Mouse (Mus musculus) neural tube, embryonic 15.5 days (tissue): ENCODE data around the gene Gm29735. TPM values are rescaled to one million over a fixed set of nuclear protein-coding genes. Genes with fewer than 3 reads are reported as not detected.
"Not testable (repeated sequence)": the region's sequence is repeated elsewhere in the genome, so short reads cannot be mapped to it uniquely, and the experiment has no call there.

ENCODE experiments used
- ATAC-seq: fragments of 200-750 bp; cut with Nextera tagmentation; 2 replicates; pipeline ENCODE4 v1.8.0; 2017; ENCODE audit warnings: mild to moderate bottlenecking, moderate TSS enrichment, moderate library complexity; ENCODE audit not compliant: low FRiP score
- H3K27ac ChIP-seq: fragments of 300-500 bp; sonication (generic); replicated peaks from 2 replicates; pipeline ENCODE4 v1.5.1; 2015; ENCODE audit warnings: mild to moderate bottlenecking, inconsistent platforms
- H3K27me3 ChIP-seq: fragments of 300-500 bp; sonication (generic); replicated peaks from 2 replicates; pipeline ENCODE4 v1.6.1; 2015; ENCODE audit warnings: inconsistent platforms
- H3K36me3 ChIP-seq: fragments of 300-500 bp; sonication (generic); 2 replicates; pipeline ENCODE4 v1.6.1; 2015; ENCODE audit warnings: inconsistent platforms
- H3K4me1 ChIP-seq: fragments of 300-500 bp; sonication (generic); 2 replicates; pipeline ENCODE4 v1.6.1; 2015; ENCODE audit warnings: inconsistent platforms
- H3K4me2 ChIP-seq: fragments of 300-500 bp; sonication (generic); 2 replicates; pipeline ENCODE4 v1.6.1; 2015; ENCODE audit warnings: inconsistent platforms, mild to moderate bottlenecking, moderate library complexity
- H3K4me3 ChIP-seq: fragments of 300-500 bp; sonication (generic); replicated peaks from 2 replicates; pipeline ENCODE4 v1.5.1; 2015; ENCODE audit warnings: mild to moderate bottlenecking, inconsistent platforms
- H3K9ac ChIP-seq: fragments of 300-500 bp; sonication (generic); replicated peaks from 2 replicates; pipeline ENCODE4 v1.6.1; 2015; ENCODE audit warnings: mild to moderate bottlenecking, inconsistent platforms
- H3K9me3 ChIP-seq: fragments of 300-500 bp; sonication (generic); replicated peaks from 2 replicates; pipeline ENCODE4 v1.6.1; 2016; ENCODE audit warnings: inconsistent platforms
- WGBS: fragments of 180-500 bp; shearing (Covaris S2); methylation state at CpG from one replicate; pipeline ENCODE4 v1.1.7; 2015; ENCODE audit warnings: mixed read lengths; 5-methylcytosine and 5-hydroxymethylcytosine counted together
- polyA plus RNA-seq: library from polyadenylated mRNA; unstranded; fragments of >200 nt; fragmentation: Nextera tagmentation; extraction: Ambion mirVana; gene quantifications from 2 replicates; pipeline ENCODE4 v1.2.1, GENCODE M21; 2015

Gm29735 gene
- polyA plus RNA-seq, 1 experiment from 2014 or later: not detected

- Histone ChIP-seq H3K27me3 (no peaks in the 10 kb centered on the region), H3K27ac (no peak overlapping the region), H3K4me3 (no peak overlapping the region), H3K4me1 (no peaks in the 10 kb centered on the region), H3K9ac (no peak overlapping the region), H3K4me2 (no peak overlapping the region), H3K36me3 (no peaks in the 10 kb centered on the region), H3K9me3 (no peaks in the 10 kb centered on the region)
- 88% methylated on average over 4 of the region's 4 CpGs for WGBS
- no peak for ATAC-seq
Measured at GRCm38 (mm10) chr7:142152191-142152590, 4.7 kb downstream of the Gm29735 start.

GRCm38 (mm10) chr7:142148633-142149032 lies 8.3 kb downstream of the Gm29735 start:
- 0 out of 2 replicates have a peak, but pooled peaks cover 3% of the 10 kb centered on the region for H3K27me3 ChIP-seq
- no peaks in the 10 kb centered on the region for H3K36me3 ChIP-seq
- H3K27ac ChIP-seq: no peak overlapping the region
- no peaks in the 10 kb centered on the region for H3K4me1 ChIP-seq
- no peaks in the 10 kb centered on the region for H3K9me3 ChIP-seq
- no peak overlapping the region for H3K9ac ChIP-seq
- ATAC-seq: no peak
- no peak overlapping the region for H3K4me2 ChIP-seq
- no peak overlapping the region for H3K4me3 ChIP-seq

GRCm38 (mm10) chr7:142146033-142146432 lies 10.9 kb downstream of the Gm29735 start:
- no peaks in the 10 kb centered on the region for H3K36me3 ChIP-seq
- no peak overlapping the region for H3K27ac ChIP-seq
- H3K9me3 ChIP-seq: no peaks in the 10 kb centered on the region
- H3K9ac ChIP-seq: no peak overlapping the region
- H3K4me3 ChIP-seq: no peak overlapping the region
- 0 out of 2 replicates have a peak, but pooled peaks cover 3% of the 10 kb centered on the region for H3K27me3 ChIP-seq
- no peak overlapping the region for H3K4me2 ChIP-seq
- 14% methylated on average over 1 of the region's 1 CpGs for WGBS
- no peak for ATAC-seq
- H3K4me1 ChIP-seq: no peaks in the 10 kb centered on the region

GRCm38 (mm10) chr7:142145413-142145940 lies 11.4 kb downstream of the Gm29735 start:
- Histone ChIP-seq H3K4me1 (no peaks in the 10 kb centered on the region), H3K4me2 (no peak overlapping the region), H3K27me3 (0 out of 2 replicates have a peak, but pooled peaks cover 3% of the 10 kb centered on the region), H3K9ac (no peak overlapping the region), H3K9me3 (no peaks in the 10 kb centered on the region), H3K27ac (no peak overlapping the region), H3K36me3 (no peaks in the 10 kb centered on the region), H3K4me3 (no peak overlapping the region)
- no peak for ATAC-seq
- WGBS: 53% methylated on average over 4 of the region's 4 CpGs

- H3K9me3 ChIP-seq: no peaks in the 10 kb centered on the region
- no peak for ATAC-seq
- WGBS: 90% methylated on average over 1 of the region's 1 CpGs
Measured at GRCm38 (mm10) chr7:142144507-142144906, 12.4 kb downstream of the Gm29735 start, which contains the start of gene Gm45337. Gene Gm45337 (minus strand): TSS chr7:142144607.

GRCm38 (mm10) chr7:142143506-142144010 lies 13.4 kb downstream of the Gm29735 start:
- H3K27ac ChIP-seq, H3K9me3 ChIP-seq, H3K27me3 ChIP-seq, H3K4me1 ChIP-seq, H3K4me2 ChIP-seq, H3K4me3 ChIP-seq, ATAC-seq, H3K36me3 ChIP-seq, H3K9ac ChIP-seq: not testable (repeated sequence)
- 61% methylated on average over 1 of the region's 1 CpGs for WGBS

More at GRCm38 (mm10) chr7:142144507-142144906, 12.4 kb downstream of the Gm29735 start, which contains the start of gene Gm45337:
- Histone ChIP-seq H3K4me2 (no peak within 1 kb of the TSS), H3K4me3 (no peak within 1 kb of the TSS), H3K4me1 (no peaks in the 10 kb centered on the region), H3K27ac (no peak within 1 kb of the TSS), H3K9ac (no peak within 1 kb of the TSS), H3K27me3 (0 out of 2 replicates have a peak, but pooled peaks cover 3% of the 10 kb centered on the region), H3K36me3 (no peaks in the 10 kb centered on the region)

- Histone ChIP-seq H3K4me1 (no peaks in the 10 kb centered on the region), H3K36me3 (no peaks in the 10 kb centered on the region), H3K9me3 (no peaks in the 10 kb centered on the region), H3K27me3 (0 out of 2 replicates have a peak, but pooled peaks cover 3% of the 10 kb centered on the region), H3K9ac (no peak overlapping the region), H3K27ac (no peak overlapping the region), H3K4me2 (no peak overlapping the region), H3K4me3 (no peak overlapping the region)
- WGBS: 19% methylated on average over 1 of the region's 1 CpGs
- ATAC-seq: no peak
Measured at GRCm38 (mm10) chr7:142140696-142141095, 16.2 kb downstream of the Gm29735 start.

GRCm38 (mm10) chr7:142135934-142136333 lies 21.0 kb downstream of the Gm29735 start, which contains the start of gene Gm39115:
Gene Gm39115 (minus strand): TSS chr7:142136034.
- H3K4me2 ChIP-seq, H3K9me3 ChIP-seq, H3K4me1 ChIP-seq, H3K36me3 ChIP-seq, H3K27ac ChIP-seq, H3K9ac ChIP-seq, ATAC-seq, H3K27me3 ChIP-seq, H3K4me3 ChIP-seq: not testable (repeated sequence)
- WGBS: 65% methylated on average over 2 of the region's 2 CpGs

- Histone ChIP-seq H3K4me3 (no peak overlapping the region), H3K27me3 (no peaks in the 10 kb centered on the region), H3K4me2 (no peak overlapping the region), H3K9me3 (no peaks in the 10 kb centered on the region), H3K9ac (no peak overlapping the region), H3K36me3 (no peaks in the 10 kb centered on the region), H3K4me1 (no peaks in the 10 kb centered on the region), H3K27ac (no peak overlapping the region)
- ATAC-seq: no peak
- WGBS: 49% methylated on average over 4 of the region's 4 CpGs
Measured at GRCm38 (mm10) chr7:142134206-142134995, 22.5 kb downstream of the Gm29735 start.

GRCm38 (mm10) chr7:142128843-142129242 lies 28.1 kb downstream of the Gm29735 start:
- Histone ChIP-seq H3K9ac (no peak overlapping the region), H3K36me3 (no peaks in the 10 kb centered on the region), H3K4me2 (no peak overlapping the region), H3K4me3 (no peak overlapping the region), H3K4me1 (no peaks in the 10 kb centered on the region), H3K27me3 (no peaks in the 10 kb centered on the region), H3K27ac (no peak overlapping the region), H3K9me3 (no peaks in the 10 kb centered on the region)
- WGBS: 67% methylated on average over 4 of the region's 4 CpGs
- no peak for ATAC-seq

GRCm38 (mm10) chr7:142120629-142121028 lies 36.3 kb downstream of the Gm29735 start, which contains the start of gene Gm45618:
Gene Gm45618 (minus strand): TSS chr7:142120729.
- H3K4me1 ChIP-seq, H3K4me3 ChIP-seq, H3K4me2 ChIP-seq, H3K9me3 ChIP-seq, ATAC-seq, H3K27me3 ChIP-seq, H3K27ac ChIP-seq, H3K36me3 ChIP-seq, H3K9ac ChIP-seq: not testable (repeated sequence)
- WGBS: 87% methylated on average over 1 of the region's 1 CpGs

- WGBS: 25% methylated on average over 5 of the region's 5 CpGs
- H3K4me1 ChIP-seq: no peaks in the 10 kb centered on the region
- H3K9ac ChIP-seq: no peak overlapping the region
- ATAC-seq: no peak
- no peaks in the 10 kb centered on the region for H3K9me3 ChIP-seq
- no peaks in the 10 kb centered on the region for H3K27me3 ChIP-seq
- H3K4me3 ChIP-seq: no peak overlapping the region
- no peak overlapping the region for H3K4me2 ChIP-seq
- H3K27ac ChIP-seq: no peak overlapping the region
- no peaks in the 10 kb centered on the region for H3K36me3 ChIP-seq
Measured at GRCm38 (mm10) chr7:142119632-142120031, 37.3 kb downstream of the Gm29735 start.
